Mouse (Mus musculus) neural tube, embryonic 14.5 days (tissue): ENCODE results near the gene Tox2. TPM values are rescaled to one million over a fixed set of nuclear protein-coding genes. Genes with fewer than 3 reads are reported as not detected.
A peak's percentile ranks its signal among the peaks of the same experiment; 100 is the strongest.

ENCODE experiments used
- ATAC-seq: fragments of 200-750 bp; cut with Nextera tagmentation; 2 replicates; pipeline ENCODE4 v1.8.0; 2017; ENCODE audit warnings: low read depth, mild to moderate bottlenecking, moderate TSS enrichment, moderate library complexity
- H3K27ac ChIP-seq: fragments of 300-500 bp; sonication (generic); 2 replicates; pipeline ENCODE4 v1.5.1; 2014; ENCODE audit warnings: low read depth, mild to moderate bottlenecking, control low read depth, low read length, moderate library complexity, mixed read lengths
- H3K27me3 ChIP-seq: fragments of 300-500 bp; sonication (generic); 2 replicates; pipeline ENCODE4 v1.6.1; 2014; ENCODE audit warnings: low read length; ENCODE audit not compliant: control insufficient read depth, insufficient read depth
- H3K36me3 ChIP-seq: fragments of 300-500 bp; sonication (generic); 2 replicates; pipeline ENCODE4 v1.6.1; 2014; ENCODE audit warnings: low read length, mixed read lengths; ENCODE audit not compliant: control insufficient read depth, insufficient read depth
- H3K4me1 ChIP-seq: fragments of 300-500 bp; sonication (generic); 2 replicates; pipeline ENCODE4 v1.6.1; 2014; ENCODE audit warnings: low read length; ENCODE audit not compliant: control insufficient read depth, insufficient read depth
- H3K4me2 ChIP-seq: fragments of 300-500 bp; sonication (generic); 2 replicates; pipeline ENCODE4 v1.6.1; 2014; ENCODE audit warnings: mild to moderate bottlenecking, low read depth, low read length, control low read depth
- H3K4me3 ChIP-seq: fragments of 300-500 bp; sonication (generic); 2 replicates; pipeline ENCODE4 v1.5.1; 2014; ENCODE audit warnings: low read depth, low read length, control low read depth, mixed read lengths
- H3K9ac ChIP-seq: fragments of 300-500 bp; sonication (generic); replicated peaks from 2 replicates; pipeline ENCODE4 v1.6.1; 2014; ENCODE audit warnings: low read depth, mild to moderate bottlenecking, control low read depth, low read length, mixed read lengths
- H3K9me3 ChIP-seq: fragments of 300-500 bp; sonication (generic); 2 replicates; pipeline ENCODE4 v1.6.1; 2016; ENCODE audit warnings: low read length; ENCODE audit not compliant: control insufficient read depth
- WGBS: fragments of 180-500 bp; shearing (Covaris S2); extraction: QIAGEN DNeasy Blood & Tissue Kit; methylation state at CpG from one replicate; pipeline ENCODE4 v1.1.7; 2014; 5-methylcytosine and 5-hydroxymethylcytosine counted together
- polyA plus RNA-seq: library from polyadenylated mRNA; unstranded; fragments of >200 nt; fragmentation: Nextera tagmentation; extraction: Ambion mirVana; gene quantifications from 2 replicates; pipeline ENCODE4 v1.2.1, GENCODE M21; 2014

Gene Tox2
- polyA plus RNA-seq, 1 experiment from 2014 or later = 24.1 TPM

DNA sequence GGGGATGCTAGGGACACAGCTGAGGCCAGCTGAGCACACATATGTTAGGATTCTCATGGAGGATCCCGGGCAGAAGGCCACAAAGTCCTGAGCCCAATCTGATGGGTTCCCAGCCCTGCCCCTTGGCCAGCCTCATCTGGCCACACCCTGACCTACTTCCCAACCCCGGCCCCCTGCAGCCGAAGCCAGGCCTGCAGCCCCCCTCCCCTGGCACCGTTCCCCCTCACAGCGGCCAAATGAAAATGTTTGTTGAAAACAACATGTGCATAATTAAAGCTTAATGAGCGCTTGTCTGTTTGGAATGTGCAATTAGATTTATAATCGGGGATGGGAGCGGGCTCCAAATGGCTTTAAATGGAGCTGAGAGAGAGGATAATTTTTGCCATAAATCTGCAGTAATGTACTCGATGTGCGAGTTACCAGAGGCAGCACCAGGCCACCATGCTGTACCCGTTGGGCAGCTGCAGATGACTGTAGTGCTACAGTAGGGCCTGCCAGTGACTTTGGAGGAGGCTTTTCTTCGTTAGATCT, 35.1 kb downstream of the Tox2 start:
- H3K4me3 ChIP-seq = no peak overlapping the region
- H3K4me2 ChIP-seq = no peak overlapping the region
- no peak overlapping the region for H3K9ac ChIP-seq
- peaks cover 19% of the 10 kb centered on the region for H3K4me1 ChIP-seq
- no peaks in the 10 kb centered on the region for H3K36me3 ChIP-seq
- no peaks in the 10 kb centered on the region for H3K9me3 ChIP-seq
- H3K27me3 ChIP-seq = no peaks in the 10 kb centered on the region
- 28% methylated on average over 12 of the region's 12 CpGs for WGBS
- H3K27ac ChIP-seq = no peak overlapping the region; the same call in 1 of the 2 replicates
- peak; percentile 66; the same call in 1 of the 2 replicates for ATAC-seq

DNA sequence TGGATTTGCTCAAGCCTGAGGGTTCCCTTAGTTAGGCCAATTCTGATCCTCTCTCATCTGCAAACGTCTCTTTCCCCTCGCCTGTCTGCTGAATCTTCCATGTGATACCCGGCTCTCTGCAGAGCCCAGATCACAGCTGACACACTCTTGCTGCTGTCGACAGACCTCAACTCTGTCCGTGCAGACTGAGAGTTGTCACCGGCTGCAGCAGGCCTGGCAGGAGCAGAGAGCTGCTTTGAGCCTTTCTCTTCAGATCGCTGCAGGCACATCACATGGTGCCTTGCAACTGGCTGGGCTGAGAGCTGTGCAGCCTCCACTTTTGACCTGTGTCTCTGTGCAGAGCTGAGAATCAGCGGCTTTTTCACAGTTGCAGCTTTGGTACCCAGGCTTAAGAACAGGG, 37.0 kb downstream of the Tox2 start:
- Histone ChIP-seq H3K4me1 (peaks cover 19% of the 10 kb centered on the region), H3K9me3 (no peaks in the 10 kb centered on the region), H3K36me3 (no peaks in the 10 kb centered on the region), H3K4me3 (no peak overlapping the region), H3K27me3 (no peaks in the 10 kb centered on the region), H3K9ac (no peak overlapping the region), H3K4me2 (no peak overlapping the region), H3K27ac (no peak overlapping the region)
- WGBS = 69% methylated on average over 8 of the region's 8 CpGs
- ATAC-seq = no peak

GRCm38 (mm10) chr2:163241867-163242266, 38.9 kb downstream of the Tox2 start:
- Histone ChIP-seq H3K4me1 (peaks cover 12% of the 10 kb centered on the region), H3K36me3 (no peaks in the 10 kb centered on the region), H3K9ac (no peak overlapping the region), H3K9me3 (no peaks in the 10 kb centered on the region), H3K4me2 (no peak overlapping the region), H3K4me3 (no peak overlapping the region), H3K27me3 (no peaks in the 10 kb centered on the region), H3K27ac (no peak overlapping the region)
- no peak for ATAC-seq
- 37% methylated on average over 5 of the region's 5 CpGs for WGBS

GRCm38 (mm10) chr2:163243917-163244852, 41.3 kb downstream of the Tox2 start:
- WGBS = 74% methylated on average over 12 of the region's 12 CpGs
- ATAC-seq = no peak
- no peaks in the 10 kb centered on the region for H3K36me3 ChIP-seq

DNA sequence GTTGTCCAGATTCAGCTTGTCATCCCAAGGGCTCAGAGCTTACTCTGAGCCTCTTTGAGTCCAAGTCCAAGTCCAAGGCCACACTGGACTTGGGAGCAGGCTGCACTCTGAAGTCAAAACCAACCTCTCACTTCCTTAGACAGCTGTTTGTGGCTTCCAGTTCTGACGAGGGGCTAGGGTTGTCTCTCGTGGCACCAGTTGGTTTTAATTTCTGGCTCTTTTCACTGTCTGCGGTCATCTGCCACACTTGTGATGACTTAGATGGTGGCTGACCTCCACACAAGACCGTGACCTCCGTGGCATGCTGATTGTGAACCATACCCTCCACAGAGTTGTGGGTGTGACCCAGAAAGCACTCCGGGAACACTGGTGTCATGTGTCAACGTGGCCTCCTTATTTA, 46.0 kb downstream of the Tox2 start:
- ATAC-seq = no peak
- H3K9me3 ChIP-seq = no peaks in the 10 kb centered on the region
- H3K27me3 ChIP-seq = no peaks in the 10 kb centered on the region; the same call in 1 of the 2 replicates
- WGBS = 78% methylated on average over 7 of the region's 7 CpGs
- no peaks in the 10 kb centered on the region for H3K4me1 ChIP-seq
- H3K4me2 ChIP-seq = no peak overlapping the region
- no peak overlapping the region for H3K27ac ChIP-seq
- H3K4me3 ChIP-seq = no peak overlapping the region
- H3K36me3 ChIP-seq = no peaks in the 10 kb centered on the region
- H3K9ac ChIP-seq = no peak overlapping the region

More at GRCm38 (mm10) chr2:163243917-163244852, 41.3 kb downstream of the Tox2 start:
- Histone ChIP-seq H3K4me1 (no peaks in the 10 kb centered on the region), H3K4me3 (no peak overlapping the region), H3K4me2 (no peak overlapping the region), H3K27me3 (no peaks in the 10 kb centered on the region; the same call in 1 of the 2 replicates), H3K9ac (no peak overlapping the region), H3K27ac (no peak overlapping the region), H3K9me3 (no peaks in the 10 kb centered on the region)

DNA sequence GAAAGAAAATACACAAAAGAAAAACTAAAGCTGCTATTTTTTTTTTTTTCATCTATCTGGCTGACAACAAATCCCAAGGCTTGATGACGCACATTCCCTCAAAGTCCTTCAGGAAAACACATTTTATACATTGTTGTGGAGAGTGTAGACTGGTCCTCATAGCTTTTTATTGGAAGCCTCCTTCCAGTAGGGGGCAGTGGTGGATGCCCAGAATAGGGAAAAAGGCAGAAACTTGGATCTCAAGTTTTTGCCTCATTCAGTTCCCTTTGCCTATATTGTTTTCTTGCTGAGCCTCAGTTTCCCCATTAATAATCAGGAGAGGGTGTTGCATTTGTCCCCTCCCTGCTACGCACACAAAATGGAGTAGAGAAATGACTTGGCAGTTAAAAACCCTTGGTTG, 49.7 kb downstream of the Tox2 start:
- Histone ChIP-seq H3K4me1 (no peaks in the 10 kb centered on the region), H3K9ac (no peak overlapping the region), H3K27me3 (no peaks in the 10 kb centered on the region; the same call in 1 of the 2 replicates), H3K9me3 (no peaks in the 10 kb centered on the region), H3K27ac (no peak overlapping the region; the same call in 1 of the 2 replicates), H3K36me3 (no peaks in the 10 kb centered on the region), H3K4me2 (no peak overlapping the region), H3K4me3 (no peak overlapping the region)
- 92% methylated on average over 2 of the region's 2 CpGs for WGBS
- no peak for ATAC-seq

DNA sequence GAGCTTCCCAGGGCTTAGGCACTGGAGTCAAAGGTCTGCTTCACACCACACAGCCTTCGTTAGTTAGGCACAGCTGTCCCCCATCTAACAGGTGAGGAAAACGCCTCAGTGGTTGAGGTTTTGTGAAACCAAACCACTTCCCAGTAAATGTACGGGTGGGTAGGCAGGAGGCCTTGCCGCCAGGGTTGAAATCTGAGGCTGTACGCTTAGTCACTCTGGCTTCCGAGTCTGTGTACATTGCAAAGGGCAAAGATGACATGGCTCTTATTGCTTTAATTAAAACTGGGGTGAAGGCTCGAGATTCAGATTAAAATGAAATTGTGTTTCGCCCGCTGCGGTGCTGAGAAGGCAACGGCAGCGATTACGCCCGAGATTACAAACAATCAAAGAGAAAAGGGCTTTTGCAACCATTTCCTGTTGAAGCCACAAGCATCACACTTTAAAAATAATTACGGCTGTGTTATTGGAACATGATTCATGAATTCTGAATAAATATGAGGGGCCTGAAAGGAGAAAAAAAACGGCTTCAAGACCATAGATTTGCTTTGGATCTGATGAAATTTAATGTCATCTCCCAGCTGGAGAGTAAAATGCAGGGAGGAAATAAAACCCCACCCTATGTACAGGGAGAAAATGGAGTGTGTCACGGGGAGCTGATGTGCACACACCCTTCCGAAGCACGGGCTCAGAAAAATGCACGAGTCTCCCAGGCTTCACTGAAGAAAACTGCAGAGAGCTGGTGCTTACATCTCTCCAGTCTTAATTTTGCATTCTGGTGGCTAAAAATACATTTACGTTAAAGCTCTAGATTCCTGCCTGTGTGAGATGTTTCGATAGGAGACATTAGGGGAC, 50.5 kb downstream of the Tox2 start:
- Histone ChIP-seq H3K9me3 (no peaks in the 10 kb centered on the region), H3K27me3 (no peaks in the 10 kb centered on the region; the same call in 1 of the 2 replicates), H3K36me3 (no peaks in the 10 kb centered on the region), H3K27ac (peak overlapping the region; percentile 58; the same call in 1 of the 2 replicates), H3K4me2 (no peak overlapping the region), H3K4me1 (no peaks in the 10 kb centered on the region), H3K9ac (no peak overlapping the region), H3K4me3 (no peak overlapping the region)
- ATAC-seq = no peak
- 67% methylated on average over 22 of the region's 22 CpGs for WGBS

DNA sequence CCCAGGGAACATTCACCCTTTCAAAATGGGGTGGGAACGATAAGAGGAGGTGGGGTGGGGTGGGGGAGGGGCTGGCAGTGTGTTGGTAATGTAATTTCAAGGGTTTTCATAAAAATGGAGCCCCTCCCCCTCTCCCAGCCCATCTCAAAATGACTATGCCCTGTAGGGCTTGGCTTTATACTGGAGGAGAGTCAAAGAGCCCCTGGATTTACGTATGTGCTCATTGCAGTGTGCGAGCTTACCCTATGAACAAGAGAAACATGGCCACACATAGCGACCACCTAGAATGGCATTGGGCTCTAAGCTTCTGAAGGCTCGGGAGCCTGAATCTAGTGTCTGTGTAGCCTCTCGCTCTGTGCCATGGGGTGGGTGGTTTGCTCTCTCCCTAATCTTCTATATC, 51.3 kb downstream of the Tox2 start:
- H3K9ac ChIP-seq = no peak overlapping the region
- H3K27ac ChIP-seq = no peak overlapping the region; the same call in 1 of the 2 replicates
- H3K9me3 ChIP-seq = no peaks in the 10 kb centered on the region
- H3K4me3 ChIP-seq = no peak overlapping the region
- no peaks in the 10 kb centered on the region for H3K27me3 ChIP-seq
- 69% methylated on average over 6 of the region's 6 CpGs for WGBS
- H3K4me1 ChIP-seq = no peaks in the 10 kb centered on the region
- no peak overlapping the region for H3K4me2 ChIP-seq
- ATAC-seq = no peak
- no peaks in the 10 kb centered on the region for H3K36me3 ChIP-seq
